Mouse (Mus musculus) CH12.LX (cell line): ENCODE data around the gene Zbed3. TPM values are rescaled to one million over a fixed set of nuclear protein-coding genes. Genes with fewer than 3 reads are reported as not detected.

Experiments
- DNase-seq: peaks from one replicate; pipeline ENCODE4 v3.0.0-alpha.2; 2013; ENCODE audit errors: extremely low read depth
- H3K27ac ChIP-seq: 2 replicates; pipeline ENCODE4 v1.5.1; 2012; ENCODE audit warnings: low read depth, mild to moderate bottlenecking, control low read depth, moderate library complexity; ENCODE audit not compliant: insufficient read depth
- H3K27me3 ChIP-seq: replicated peaks from 2 replicates; pipeline ENCODE3; 2012; ENCODE audit warnings: inconsistent platforms
- H3K36me3 ChIP-seq, 2 experiments: replicated peaks in 1 of 2; 2 replicates each; pipeline versions ENCODE3 to v1.6.1; 2012; ENCODE audit warnings: inconsistent platforms in 1 of 2, low read length in 1 of 2, mild to moderate bottlenecking in 1 of 2, mixed read lengths in 1 of 2, moderate library complexity in 1 of 2; ENCODE audit not compliant: control insufficient read depth in 1 of 2, insufficient read depth in 1 of 2
- H3K4me1 ChIP-seq, 2 experiments: 2 replicates each; pipeline ENCODE4 v1.6.1; 2012; ENCODE audit warnings: inconsistent platforms in 1 of 2, moderate library complexity in 1 of 2; ENCODE audit not compliant: insufficient read depth in 2 of 2, control insufficient read depth in 1 of 2
- H3K4me2 ChIP-seq: 2 replicates; pipeline ENCODE4 v1.6.1; 2012; ENCODE audit warnings: low read depth, mild to moderate bottlenecking, control low read depth; ENCODE audit not compliant: poor library complexity, insufficient read depth, severe bottlenecking
- H3K4me3 ChIP-seq, 3 experiments: fragments of 150-350 bp in 1 of 3; sonication (generic) in 1 of 3; replicated peaks in 1 of 3; 2 replicates each; pipeline versions ENCODE3 to v1.5.1; 2011 to 2012; ENCODE audit warnings: low read depth in 2 of 3, low read length in 2 of 3, mild to moderate bottlenecking in 2 of 3, moderate library complexity in 2 of 3, control low read depth in 1 of 3, improper control_type of control experiment in 1 of 3, inconsistent platforms in 1 of 3, mixed read lengths in 1 of 3; ENCODE audit not compliant: poor library complexity in 1 of 3
- H3K79me2 ChIP-seq: replicated peaks from 2 replicates; pipeline ENCODE4 v1.6.1; 2012; ENCODE audit warnings: mild to moderate bottlenecking, moderate library complexity; ENCODE audit not compliant: control insufficient read depth, poor library complexity, insufficient read depth, severe bottlenecking; ENCODE audit errors: extremely low read depth
- H3K9ac ChIP-seq: 2 replicates; pipeline ENCODE4 v1.6.1; 2012; ENCODE audit warnings: low read depth, mild to moderate bottlenecking, control low read depth, moderate library complexity; ENCODE audit not compliant: insufficient read depth
- H3K9me3 ChIP-seq: replicated peaks from 2 replicates; pipeline ENCODE3; 2012; ENCODE audit warnings: low read length, inconsistent platforms, mixed read lengths
- BHLHE40 ChIP-seq: IDR thresholded peaks from 2 replicates; pipeline ENCODE4 v1.6.1; 2011; ENCODE audit warnings: mild to moderate bottlenecking, low read depth, low read length, improper control_type of control experiment
- CTCF ChIP-seq, 2 experiments: IDR thresholded peaks in 1 of 2; conservative IDR thresholded peaks in 1 of 2; 2 replicates each; pipeline ENCODE4 v1.5.1; 2011 to 2012; ENCODE audit warnings: low read depth in 2 of 2, low read length in 2 of 2, improper control_type of control experiment in 1 of 2, inconsistent platforms in 1 of 2, mild to moderate bottlenecking in 1 of 2, moderate library complexity in 1 of 2
- E2F4 ChIP-seq: IDR thresholded peaks from 2 replicates; pipeline ENCODE4 v1.6.1; 2011; ENCODE audit warnings: low read depth, low read length, improper control_type of control experiment; ENCODE audit not compliant: insufficient replicate concordance
- EP300 ChIP-seq: IDR thresholded peaks from 2 replicates; pipeline ENCODE4 v1.6.1; 2011; ENCODE audit warnings: low read length, improper control_type of control experiment
- ETS1 ChIP-seq: conservative IDR thresholded peaks from 2 replicates; pipeline ENCODE4 v1.6.1; 2012; ENCODE audit warnings: low read depth, mild to moderate bottlenecking, inconsistent platforms, low read length, improper control_type of control experiment, moderate library complexity
- HCFC1 ChIP-seq: IDR thresholded peaks from 2 replicates; pipeline ENCODE4 v1.6.1; 2012; ENCODE audit warnings: low read depth, mild to moderate bottlenecking, inconsistent platforms, low read length, improper control_type of control experiment
- IRF4 ChIP-seq: IDR thresholded peaks from 2 replicates; pipeline ENCODE4 v1.6.1; 2014; ENCODE audit warnings: low read depth, mild to moderate bottlenecking, inconsistent platforms, low read length, improper control_type of control experiment
- JUND ChIP-seq: conservative IDR thresholded peaks from 2 replicates; pipeline ENCODE4 v1.6.1; 2011; ENCODE audit warnings: low read depth, low read length, improper control_type of control experiment
- KAT2A ChIP-seq: IDR thresholded peaks from 2 replicates; pipeline ENCODE4 v1.6.1; 2012; ENCODE audit warnings: low read length, improper control_type of control experiment, inconsistent platforms; ENCODE audit not compliant: insufficient replicate concordance
- MAFK ChIP-seq: IDR thresholded peaks from 2 replicates; pipeline ENCODE4 v1.6.1; 2011; ENCODE audit warnings: low read length, improper control_type of control experiment; ENCODE audit not compliant: insufficient replicate concordance
- MAX ChIP-seq: IDR thresholded peaks from 2 replicates; pipeline ENCODE4 v1.6.1; 2011; ENCODE audit warnings: low read length, improper control_type of control experiment
- MAZ ChIP-seq: IDR thresholded peaks from 2 replicates; pipeline ENCODE4 v1.6.1; 2012; ENCODE audit warnings: low read depth, mild to moderate bottlenecking, inconsistent platforms, low read length, improper control_type of control experiment, moderate library complexity
- MEF2A ChIP-seq: IDR thresholded peaks from 2 replicates; pipeline ENCODE4 v1.6.1; 2014; ENCODE audit warnings: low read depth, mild to moderate bottlenecking, inconsistent platforms, low read length, improper control_type of control experiment, borderline replicate concordance
- MXI1 ChIP-seq: IDR thresholded peaks from 2 replicates; pipeline ENCODE4 v1.6.1; 2011; ENCODE audit warnings: mild to moderate bottlenecking, low read depth, low read length, improper control_type of control experiment
- MYC ChIP-seq: IDR thresholded peaks from 2 replicates; pipeline ENCODE4 v1.6.1; 2011; ENCODE audit warnings: low read depth, mild to moderate bottlenecking, improper control_type of control experiment, low read length
- NRF1 ChIP-seq: IDR thresholded peaks from 2 replicates; pipeline ENCODE4 v1.6.1; 2014; ENCODE audit warnings: low read depth, mild to moderate bottlenecking, inconsistent platforms, low read length, improper control_type of control experiment, moderate library complexity
- PAX5 ChIP-seq: IDR thresholded peaks from 2 replicates; pipeline ENCODE4 v1.6.1; 2012; ENCODE audit warnings: low read length, inconsistent platforms, mixed read lengths
- POLR2A ChIP-seq: IDR thresholded peaks from 2 replicates; pipeline ENCODE4 v1.6.1; 2011; ENCODE audit warnings: low read depth, mild to moderate bottlenecking, improper control_type of control experiment, low read length
- POLR2AphosphoS2 ChIP-seq: IDR thresholded peaks from 2 replicates; pipeline ENCODE4 v1.6.1; 2011; ENCODE audit warnings: low read depth, low read length, improper control_type of control experiment
- RAD21 ChIP-seq: IDR thresholded peaks from 2 replicates; pipeline ENCODE4 v1.6.1; 2011; ENCODE audit warnings: low read depth, mild to moderate bottlenecking, low read length, improper control_type of control experiment, moderate library complexity
- RCOR1 ChIP-seq: conservative IDR thresholded peaks from 2 replicates; pipeline ENCODE4 v1.6.1; 2012; ENCODE audit warnings: low read depth, mild to moderate bottlenecking, inconsistent platforms, low read length, improper control_type of control experiment
- SMC3 ChIP-seq: IDR thresholded peaks from 2 replicates; pipeline ENCODE4 v1.6.1; 2011; ENCODE audit warnings: low read depth, low read length, improper control_type of control experiment
- TBP ChIP-seq: conservative IDR thresholded peaks from 2 replicates; pipeline ENCODE4 v1.6.1; 2011; ENCODE audit warnings: low read depth, low read length, improper control_type of control experiment
- TCF12 ChIP-seq: IDR thresholded peaks from 2 replicates; pipeline ENCODE4 v1.6.1; 2014; ENCODE audit warnings: low read depth, mild to moderate bottlenecking, inconsistent platforms, low read length, improper control_type of control experiment
- UBTF ChIP-seq: IDR thresholded peaks from 2 replicates; pipeline ENCODE4 v1.6.1; 2012; ENCODE audit warnings: low read depth, mild to moderate bottlenecking, inconsistent platforms, low read length, improper control_type of control experiment, moderate library complexity
- USF1 ChIP-seq: IDR thresholded peaks from 2 replicates; pipeline ENCODE4 v1.6.1; 2014; ENCODE audit warnings: low read depth, mild to moderate bottlenecking, inconsistent platforms, low read length, improper control_type of control experiment
- USF2 ChIP-seq: conservative IDR thresholded peaks from 2 replicates; pipeline ENCODE4 v1.6.1; 2011; ENCODE audit warnings: low read depth, low read length, improper control_type of control experiment
- ZC3H11A ChIP-seq: IDR thresholded peaks from 2 replicates; pipeline ENCODE4 v1.6.1; 2012; ENCODE audit warnings: low read depth, mild to moderate bottlenecking, inconsistent platforms, low read length, improper control_type of control experiment
- ZKSCAN1 ChIP-seq: IDR thresholded peaks from 2 replicates; pipeline ENCODE4 v1.6.1; 2012; ENCODE audit warnings: low read depth, inconsistent platforms, low read length, improper control_type of control experiment, borderline replicate concordance
- ZMIZ1 ChIP-seq: IDR thresholded peaks from 2 replicates; pipeline ENCODE4 v1.6.1; 2012; ENCODE audit warnings: low read depth, mild to moderate bottlenecking, inconsistent platforms, low read length, improper control_type of control experiment
- ZNF384 ChIP-seq: IDR thresholded peaks from 2 replicates; pipeline ENCODE4 v1.6.1; 2012; ENCODE audit warnings: low read depth, low read length, improper control_type of control experiment, inconsistent platforms
- dilution Hi-C: fragments of 300-500 bp; cut with MboI; formaldehyde crosslinking; loops from 2 replicates; pipeline ENCODE4 v1.14.3; 2020; ENCODE audit warnings: low sequenced_read_pairs; ENCODE audit not compliant: extremely low pct_unique_long_range_greater_than_20kb, extremely low pct_ligation_motif_present
- in situ Hi-C: fragments of 300-500 bp; cut with MboI; formaldehyde crosslinking; loops from 3 replicates; pipeline ENCODE4 v1.14.3; 2019; ENCODE audit warnings: low sequenced_read_pairs, low pct_ligation_motif_present, low pct_unique_long_range_greater_than_20kb, mixed read lengths
- polyA plus RNA-seq: library from polyadenylated mRNA; unstranded; fragments of >175 nt; gene quantifications from 2 replicates; pipeline ENCODE4 v1.2.1, GENCODE M21; 2012; ENCODE audit warnings: low read depth; ENCODE audit not compliant: insufficient read length
- total RNA-seq, 2 experiments: library from RNA; depleted of rRNA; stranded (reverse); fragments of 300-350 nt in 1 of 2; fragments of >200 nt in 1 of 2; gene quantifications; 2 replicates each; pipeline ENCODE4 v1.2.3; 2012 to 2014

The Zbed3 gene
- total and polyA plus RNA-seq, 3 experiments = 7.6 to 50.3 (median 8.2) TPM

GRCm38 (mm10) chr13:95366356-95366755 lies 42.9 kb downstream of the Zbed3 start:
- H3K4me3 ChIP-seq = no peak overlapping the region
- TF ChIP-seq JUND (no peak), MAX (no peak), IRF4 (no peak), USF1 (no peak), PAX5 (no peak), ZC3H11A (no peak), MYC (no peak)
- H3K9ac ChIP-seq = no peak overlapping the region
- dilution Hi-C loops = no loop called here
- H3K4me2 ChIP-seq = no peak overlapping the region
- H3K27ac ChIP-seq = no peak overlapping the region
- no peak for DNase-seq
- in situ Hi-C loops = no loop called here
- H3K27me3 ChIP-seq = no peaks in the 10 kb centered on the region
- no peaks in the 10 kb centered on the region for H3K4me1 ChIP-seq
- peaks cover 65 to 89% of the 10 kb centered on the region in 2 experiments for H3K36me3 ChIP-seq
- H3K9me3 ChIP-seq = no peaks in the 10 kb centered on the region
- H3K79me2 ChIP-seq = no peaks in the 10 kb centered on the region; the same call in 1 of the 2 replicates

- in situ Hi-C loops (no loop called here), dilution Hi-C loops (no loop called here)
- peaks cover 8 to 19% of the 10 kb centered on the region in 2 experiments for H3K4me1 ChIP-seq
- H3K36me3 ChIP-seq = peaks cover 12 to 25% of the 10 kb centered on the region in 2 experiments
- H3K79me2 ChIP-seq = peaks cover 26% of the 10 kb centered on the region
- peak within 1 kb of the TSS; percentile 98 for H3K4me2 ChIP-seq
- no peaks in the 10 kb centered on the region for H3K9me3 ChIP-seq
- DNase-seq = peak; percentile 93
- H3K27me3 ChIP-seq = no peaks in the 10 kb centered on the region
- H3K27ac ChIP-seq = 0 out of 2 replicates have a peak within 1 kb of the TSS, but pooled peaks have one; percentile 14
- H3K4me3 ChIP-seq = peak within 1 kb of the TSS; percentile 88 to 96 (median 89)
- H3K9ac ChIP-seq = peak within 1 kb of the TSS; percentile 81
- TF ChIP-seq POLR2A (peak; percentile 89), MXI1 (no peak), TCF12 (peak; percentile 80), EP300 (no peak), TBP (peak; percentile 89), PAX5 (no peak), ZNF384 (no peak), RAD21 (no peak), KAT2A (peak; percentile 87; the same call in 1 of the 2 replicates), BHLHE40 (no peak), USF1 (no peak), ZMIZ1 (peak; percentile 73), CTCF (conservative IDR thresholded peaks at IDR 0.05 in 1 of 2, IDR thresholded peaks at IDR 0.05 in 1 of 2; ENCODE audit: low read depth in 2 of 2, low read length in 2 of 2) (no peak), USF2 (no peak), UBTF (peak; percentile 92; the same call in 1 of the 2 replicates), E2F4 (no peak), MAZ (no peak), MAFK (no peak), ZKSCAN1 (no peak), JUND (no peak), MEF2A (peak; percentile 59; the same call in 1 of the 2 replicates), SMC3 (no peak), POLR2AphosphoS2 (peak; percentile 65; the same call in 1 of the 2 replicates), RCOR1 (no peak), IRF4 (peak; percentile 34; the same call in 1 of the 2 replicates), HCFC1 (peak; percentile 94), NRF1 (no peak), ETS1 (no peak)
Measured at GRCm38 (mm10) chr13:95374701-95375553, 51.5 kb downstream of the Zbed3 start, which contains the start of gene Aggf1. TSS of gene Aggf1 (minus strand) at chr13:95375352.
